Mouse (Mus musculus) kidney, adult 2 months (tissue): ENCODE results near the gene Sema4b.

Source experiments
- CTCF ChIP-seq: fragments of 200-500 bp; conservative IDR thresholded peaks from 2 replicates; pipeline ENCODE4 v1.5.1; 2011; ENCODE audit warnings: low read depth, mild to moderate bottlenecking, control low read depth, low read length, moderate library complexity, mixed read lengths; ENCODE audit not compliant: insufficient read depth, insufficient read length
- POLR2A ChIP-seq: fragments of 200-500 bp; IDR thresholded peaks from one replicate; pipeline ENCODE4 v1.6.1; 2011; ENCODE audit warnings: low read depth, low read length, control low read depth

GRCm38 (mm10) chr7:80152756-80153155, 33.9 kb upstream of the Sema4b start:
- TF ChIP-seq POLR2A (no peak), CTCF (no peak)
